Mouse (Mus musculus) MEL (cell line): ENCODE data around the gene Flvcr1.

ENCODE experiments used
- BHLHE40 ChIP-seq: IDR thresholded peaks from 2 replicates; pipeline ENCODE4 v1.6.1; 2012; ENCODE audit warnings: low read depth, mild to moderate bottlenecking, inconsistent platforms, low read length, improper control_type of control experiment, borderline replicate concordance
- CHD1 ChIP-seq: IDR thresholded peaks from 2 replicates; pipeline ENCODE4 v1.6.1; 2012; ENCODE audit warnings: low read depth, mild to moderate bottlenecking, inconsistent platforms, low read length, improper control_type of control experiment
- CTCF ChIP-seq, 3 experiments: IDR thresholded peaks in 2 of 3; conservative IDR thresholded peaks in 1 of 3; 2 replicates each; pipeline ENCODE4 v1.5.1; 2011 to 2012; ENCODE audit warnings: low read length in 3 of 3, low read depth in 2 of 3, mild to moderate bottlenecking in 2 of 3, improper control_type of control experiment in 1 of 3, inconsistent platforms in 1 of 3, mixed read lengths in 1 of 3, moderate library complexity in 1 of 3; ENCODE audit not compliant: control insufficient read depth in 1 of 3, insufficient read depth in 1 of 3, poor library complexity in 1 of 3, severe bottlenecking in 1 of 3
- ETS1 ChIP-seq: IDR thresholded peaks from 2 replicates; pipeline ENCODE4 v1.6.1; 2012; ENCODE audit warnings: low read depth, mild to moderate bottlenecking, inconsistent platforms, low read length, improper control_type of control experiment, moderate library complexity
- GATA1 ChIP-seq: IDR thresholded peaks from 2 replicates; pipeline ENCODE4 v1.6.1; 2011; ENCODE audit warnings: low read depth, low read length, improper control_type of control experiment
- MAX ChIP-seq: IDR thresholded peaks from 2 replicates; pipeline ENCODE4 v1.6.1; 2011; ENCODE audit warnings: low read length, improper control_type of control experiment
- MYC ChIP-seq: IDR thresholded peaks from 2 replicates; pipeline ENCODE4 v1.6.1; 2011; ENCODE audit warnings: low read depth, mild to moderate bottlenecking, low read length, improper control_type of control experiment, moderate library complexity
- NELFE ChIP-seq: IDR thresholded peaks from 2 replicates; pipeline ENCODE4 v1.6.1; 2011; ENCODE audit warnings: low read depth, low read length, improper control_type of control experiment
- POLR2A ChIP-seq, 2 experiments: IDR thresholded peaks; 2 replicates each; pipeline ENCODE4 v1.6.1; 2011 to 2012; ENCODE audit warnings: low read length in 2 of 2, mild to moderate bottlenecking in 2 of 2, control low read depth in 1 of 2, improper control_type of control experiment in 1 of 2, low read depth in 1 of 2, moderate library complexity in 1 of 2; ENCODE audit not compliant: control insufficient read depth in 1 of 2, insufficient read depth in 1 of 2, poor library complexity in 1 of 2
- POLR2AphosphoS2 ChIP-seq: IDR thresholded peaks from 2 replicates; pipeline ENCODE4 v1.6.1; 2011; ENCODE audit warnings: low read length, improper control_type of control experiment
- POLR2AphosphoS5 ChIP-seq: IDR thresholded peaks from 2 replicates; pipeline ENCODE4 v1.6.1; 2012; ENCODE audit warnings: low read depth, borderline replicate concordance, mild to moderate bottlenecking, inconsistent platforms, low read length, moderate library complexity, mixed read lengths
- RAD21 ChIP-seq: IDR thresholded peaks from 2 replicates; pipeline ENCODE4 v1.6.1; 2011; ENCODE audit warnings: mild to moderate bottlenecking, low read depth, low read length, improper control_type of control experiment
- SMC3 ChIP-seq: IDR thresholded peaks from 2 replicates; pipeline ENCODE4 v1.6.1; 2011; ENCODE audit warnings: low read depth, low read length, improper control_type of control experiment
- USF2 ChIP-seq, 2 experiments: IDR thresholded peaks; 2 replicates each; pipeline ENCODE4 v1.6.1; 2011 to 2012; ENCODE audit warnings: improper control_type of control experiment in 2 of 2, low read length in 2 of 2, borderline replicate concordance in 1 of 2, inconsistent platforms in 1 of 2, low read depth in 1 of 2, mild to moderate bottlenecking in 1 of 2; ENCODE audit not compliant: insufficient read depth in 1 of 2

DNA sequence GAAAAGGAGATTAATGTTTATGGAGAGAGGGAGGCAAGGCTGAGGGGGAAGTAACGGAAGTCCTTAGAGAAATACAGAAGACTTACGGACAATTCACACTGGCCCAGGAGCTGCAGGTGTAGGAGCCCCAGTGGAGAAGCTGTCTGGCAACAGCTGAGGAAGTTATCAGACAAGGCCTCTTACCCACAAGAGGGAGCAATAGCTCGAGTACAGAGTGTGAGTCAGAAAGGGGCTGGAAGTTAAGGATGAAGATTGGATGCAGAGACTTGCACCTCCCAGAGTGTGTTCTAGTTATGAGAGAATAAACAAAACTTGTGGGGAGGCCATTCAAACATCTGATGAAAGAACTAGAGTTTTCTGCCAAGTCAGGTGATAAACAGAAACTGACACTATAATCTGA lies 31.5 kb upstream of the Flvcr1 start:
- TF ChIP-seq MYC (no peak), NELFE (no peak), POLR2AphosphoS2 (no peak), CTCF (IDR thresholded peaks at IDR 0.05 in 2 of 3, conservative IDR thresholded peaks at IDR 0.05 in 1 of 3; ENCODE audit: control insufficient read depth in 1 of 3, insufficient read depth in 1 of 3, low read depth in 2 of 3, low read length in 3 of 3, poor library complexity in 1 of 3, severe bottlenecking in 1 of 3) (peak in 2 of 3 experiments; percentile 25 to 68; a peak in 3 of 6 replicates), MAX (no peak), POLR2A (IDR thresholded peaks at IDR 0.05; ENCODE audit: control insufficient read depth in 1 of 2, insufficient read depth in 1 of 2, low read depth in 1 of 2, low read length in 2 of 2, poor library complexity in 1 of 2) (no peak), GATA1 (0 out of 2 replicates have a peak, but pooled peaks have one; percentile 13), RAD21 (peak; percentile 43), USF2 (IDR thresholded peaks at IDR 0.05; ENCODE audit: borderline replicate concordance in 1 of 2, insufficient read depth in 1 of 2, low read depth in 1 of 2, low read length in 2 of 2) (no peak), SMC3 (peak; percentile 65), CHD1 (no peak), ETS1 (no peak), POLR2AphosphoS5 (no peak), BHLHE40 (no peak)
